Mouse (Mus musculus): ENCODE results near the gene Hcn4.

- TF ChIP-seq POLR2A (IDR thresholded peaks at IDR 0.05; ENCODE audit: borderline replicate concordance, insufficient read depth, low read length) (no peak), CTCF (IDR thresholded peaks at IDR 0.05; ENCODE audit: borderline replicate concordance, insufficient read depth, low read depth, low read length) (no peak)
These were observed 47.9 kb downstream of the Hcn4 start for GRCm38 (mm10) chr9:58871141-58871540.
